Mouse (Mus musculus) hindbrain, embryonic 11.5 days (tissue): ENCODE results near the gene Mlxip. TPM values are rescaled to one million over a fixed set of nuclear protein-coding genes. Genes with fewer than 3 reads are reported as not detected.

Experiments used
- ATAC-seq: fragments of 200-750 bp; cut with Nextera tagmentation; 2 replicates; pipeline ENCODE4 v1.8.0; 2017; ENCODE audit warnings: mild to moderate bottlenecking, moderate TSS enrichment, moderate library complexity; ENCODE audit not compliant: low FRiP score
- DNase-seq: peaks from one replicate; pipeline ENCODE4 v3.0.0-alpha.2; 2015; ENCODE audit warnings: low spot score
- H3K27ac ChIP-seq: fragments of 300-500 bp; sonication (generic); 2 replicates; pipeline ENCODE4 v1.5.1; 2014; ENCODE audit warnings: mild to moderate bottlenecking, low read depth, low read length
- H3K27me3 ChIP-seq: fragments of 300-500 bp; sonication (generic); 2 replicates; pipeline ENCODE4 v1.6.1; 2014; ENCODE audit warnings: mild to moderate bottlenecking, low read length, moderate library complexity, mixed read lengths; ENCODE audit not compliant: control insufficient read depth, insufficient read depth
- H3K36me3 ChIP-seq: fragments of 300-500 bp; sonication (generic); 2 replicates; pipeline ENCODE4 v1.6.1; 2014; ENCODE audit warnings: mild to moderate bottlenecking, low read length, moderate library complexity, mixed read lengths; ENCODE audit not compliant: control insufficient read depth, insufficient read depth
- H3K4me1 ChIP-seq: fragments of 300-500 bp; sonication (generic); replicated peaks from 2 replicates; pipeline ENCODE4 v1.6.1; 2014; ENCODE audit warnings: low read length, mixed read lengths; ENCODE audit not compliant: control insufficient read depth, insufficient read depth
- H3K4me2 ChIP-seq: fragments of 300-500 bp; sonication (generic); replicated peaks from 2 replicates; pipeline ENCODE4 v1.6.1; 2014; ENCODE audit warnings: mild to moderate bottlenecking, low read depth, low read length
- H3K4me3 ChIP-seq: fragments of 300-500 bp; sonication (generic); 2 replicates; pipeline ENCODE4 v1.5.1; 2014; ENCODE audit warnings: low read depth, low read length
- H3K9ac ChIP-seq: fragments of 300-500 bp; sonication (generic); 2 replicates; pipeline ENCODE4 v1.6.1; 2014; ENCODE audit warnings: low read depth, low read length
- H3K9me3 ChIP-seq: fragments of 300-500 bp; sonication (generic); 2 replicates; pipeline ENCODE4 v1.6.1; 2016; ENCODE audit warnings: low read length; ENCODE audit not compliant: control insufficient read depth
- WGBS: fragments of 180-500 bp; shearing (Covaris S2); extraction: QIAGEN DNeasy Blood & Tissue Kit; methylation state at CpG from one replicate; pipeline ENCODE4 v1.1.7; 2014; 5-methylcytosine and 5-hydroxymethylcytosine counted together
- polyA plus RNA-seq: library from polyadenylated mRNA; unstranded; fragments of >200 nt; fragmentation: Nextera tagmentation; extraction: Ambion mirVana; gene quantifications from 2 replicates; pipeline ENCODE4 v1.2.1, GENCODE M21; 2014

Mlxip gene
- polyA plus RNA-seq, result 16.8 and 18.2 TPM in 2 replicates

DNA sequence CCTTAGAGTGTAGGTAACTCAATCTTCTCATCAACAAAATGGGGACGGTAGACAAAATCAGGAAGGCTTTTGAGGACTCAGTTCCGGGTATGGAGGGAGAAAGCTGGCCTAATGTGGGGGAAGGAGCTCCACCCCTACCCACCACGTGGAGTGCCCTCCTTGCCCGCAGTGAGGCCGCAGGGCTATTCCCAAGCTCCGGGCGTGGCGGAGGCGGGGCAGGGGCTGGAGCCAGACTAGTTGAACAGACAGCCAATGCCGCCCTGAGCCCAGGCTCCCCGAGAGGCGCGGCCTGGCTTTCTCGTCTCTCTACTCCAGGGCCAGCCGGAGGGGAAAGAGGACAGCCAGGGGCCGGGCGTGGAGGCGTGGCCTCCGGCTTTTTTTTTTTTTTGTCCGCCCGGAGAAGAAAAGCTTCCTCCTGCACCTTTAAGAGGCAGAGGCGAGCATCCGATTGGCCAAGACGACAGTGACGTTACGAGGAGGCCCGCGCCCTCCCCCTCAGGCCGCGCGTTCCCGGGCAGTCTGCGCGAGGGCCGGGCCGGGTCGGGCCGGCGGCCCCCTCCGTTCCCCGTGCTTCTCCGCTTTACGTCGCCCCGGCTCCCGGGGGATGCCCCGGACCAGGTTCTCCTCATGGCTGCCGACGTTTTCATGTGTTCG is at the start of gene Mlxip:
Mlxip (plus strand) TSS at position 496 of the 654 bp plus-strand sequence.
- Histone ChIP-seq H3K4me1 (peaks cover 9% of the 10 kb centered on the region), H3K4me2 (peak within 1 kb of the TSS; percentile 87), H3K27ac (peak within 1 kb of the TSS; percentile 82), H3K9me3 (no peaks in the 10 kb centered on the region), H3K27me3 (no peaks in the 10 kb centered on the region), H3K4me3 (peak within 1 kb of the TSS; percentile 95), H3K9ac (peak within 1 kb of the TSS; percentile 93), H3K36me3 (no peaks in the 10 kb centered on the region)
- DNase-seq (peak; percentile 91), ATAC-seq (peak; percentile 94)
- WGBS, result 0% methylated on average over 40 of the region's 50 CpGs

DNA sequence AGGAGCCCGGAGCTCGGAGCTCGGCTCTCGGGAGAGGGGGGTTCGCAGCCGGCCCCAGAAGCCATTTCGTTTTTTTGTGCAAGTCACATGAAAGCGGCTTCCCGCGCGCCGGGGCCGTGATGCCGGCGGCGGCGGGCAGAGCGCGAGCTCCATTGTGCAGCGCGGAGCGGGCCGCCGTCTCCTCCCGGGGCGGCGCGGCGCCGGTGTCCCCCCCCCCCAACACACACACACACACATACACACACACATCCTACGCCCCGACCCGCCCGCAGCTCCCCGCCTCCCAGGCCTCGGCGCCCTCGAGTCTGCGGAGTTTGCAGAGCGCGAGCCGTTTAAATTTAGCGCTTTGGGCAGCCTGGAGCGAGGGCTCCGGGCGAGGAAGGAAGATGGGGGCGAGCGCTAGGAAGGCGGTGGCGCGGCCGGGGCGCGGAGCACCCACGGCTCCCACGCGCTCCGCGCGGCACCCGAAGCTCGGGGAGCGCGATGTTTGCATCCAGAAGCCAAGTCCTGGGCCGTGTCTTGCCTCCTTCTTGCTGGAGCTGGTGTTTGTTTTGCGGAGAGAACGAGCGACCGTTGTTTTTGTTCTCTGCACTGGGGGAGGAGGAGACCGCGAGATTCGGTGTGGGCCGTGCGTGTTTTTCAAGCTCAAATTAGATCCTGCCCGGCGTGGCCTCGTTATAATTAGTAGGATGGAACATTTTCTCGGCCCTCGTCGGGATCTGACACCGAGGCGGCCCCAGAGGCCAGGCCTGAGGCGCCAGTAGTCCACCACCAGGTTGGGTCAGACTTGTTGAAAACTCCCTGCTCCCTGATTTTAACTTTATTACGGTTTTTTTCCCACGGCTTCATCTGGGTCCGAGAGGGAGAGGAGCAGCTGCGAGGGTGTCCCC is 49.4 kb upstream of the Mlxip start:
- under 1% methylated on average over 66 of the region's 87 CpGs for WGBS
- peak; percentile 36; the same call in 1 of the 2 replicates for ATAC-seq

DNA sequence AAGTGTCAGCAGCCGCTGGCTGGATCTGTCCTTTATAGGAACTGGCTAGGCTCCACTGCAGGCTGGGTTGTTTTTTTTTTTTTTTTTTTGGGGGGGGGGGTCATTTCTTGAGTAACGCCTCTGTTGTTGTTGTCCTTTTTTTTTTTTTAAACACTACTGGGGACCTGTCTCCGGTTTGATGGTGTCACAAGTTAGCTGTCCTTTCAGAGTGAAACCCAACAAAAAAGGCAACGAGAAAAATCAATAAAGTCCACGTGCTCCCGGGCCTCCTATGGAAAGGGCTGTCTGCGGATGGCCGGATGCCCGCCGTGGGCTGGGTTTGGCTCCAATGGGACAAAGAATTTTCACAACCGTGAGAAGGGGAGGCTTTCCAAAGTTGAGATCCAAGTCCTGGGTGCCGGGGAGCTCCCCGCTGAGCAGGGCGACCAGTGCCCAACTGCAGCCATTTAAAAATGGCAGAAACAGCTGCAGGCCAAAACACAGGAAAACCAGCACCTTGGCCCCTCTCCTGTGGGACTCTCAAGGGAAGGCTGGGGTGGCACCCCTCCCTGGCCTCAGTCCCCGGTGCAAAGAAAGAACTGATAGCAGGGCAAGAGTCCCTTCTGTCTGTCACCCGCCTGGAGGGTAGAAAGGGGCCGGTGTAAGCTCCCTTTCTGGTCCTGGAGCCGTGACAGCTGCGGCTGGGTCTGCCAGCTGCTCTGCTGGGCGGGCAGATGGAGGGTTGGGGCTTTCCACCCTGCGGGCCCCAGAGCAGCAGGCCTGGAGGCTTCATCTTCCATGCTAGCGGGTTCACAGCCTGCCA is 48.5 kb upstream of the Mlxip start:
- Histone ChIP-seq H3K27me3 (no peaks in the 10 kb centered on the region), H3K9ac (peak overlapping the region; percentile 99), H3K9me3 (no peaks in the 10 kb centered on the region), H3K4me2 (peak overlapping the region; percentile 94), H3K27ac (peak overlapping the region; percentile 99), H3K36me3 (0 out of 2 replicates have a peak, but pooled peaks cover 2% of the 10 kb centered on the region), H3K4me1 (0 out of 2 replicates have a peak, but pooled peaks cover 5% of the 10 kb centered on the region), H3K4me3 (peak overlapping the region; percentile 93)
- ATAC-seq (peak; percentile 69), DNase-seq (peak; percentile 73)
- 1% methylated on average over 21 of the region's 22 CpGs for WGBS

More for the DNA sequence above, 49.4 kb upstream of the Mlxip start:
- peak overlapping the region; percentile 93 for H3K4me3 ChIP-seq
- no peaks in the 10 kb centered on the region for H3K9me3 ChIP-seq
- H3K4me2 ChIP-seq, result peak overlapping the region; percentile 94
- H3K27ac ChIP-seq, result peak overlapping the region; percentile 99
- H3K9ac ChIP-seq, result peak overlapping the region; percentile 99
- no peaks in the 10 kb centered on the region for H3K27me3 ChIP-seq
- H3K4me1 ChIP-seq, result 0 out of 2 replicates have a peak, but pooled peaks cover 5% of the 10 kb centered on the region
- peak; percentile 75 for DNase-seq
- no peaks in the 10 kb centered on the region for H3K36me3 ChIP-seq

DNA sequence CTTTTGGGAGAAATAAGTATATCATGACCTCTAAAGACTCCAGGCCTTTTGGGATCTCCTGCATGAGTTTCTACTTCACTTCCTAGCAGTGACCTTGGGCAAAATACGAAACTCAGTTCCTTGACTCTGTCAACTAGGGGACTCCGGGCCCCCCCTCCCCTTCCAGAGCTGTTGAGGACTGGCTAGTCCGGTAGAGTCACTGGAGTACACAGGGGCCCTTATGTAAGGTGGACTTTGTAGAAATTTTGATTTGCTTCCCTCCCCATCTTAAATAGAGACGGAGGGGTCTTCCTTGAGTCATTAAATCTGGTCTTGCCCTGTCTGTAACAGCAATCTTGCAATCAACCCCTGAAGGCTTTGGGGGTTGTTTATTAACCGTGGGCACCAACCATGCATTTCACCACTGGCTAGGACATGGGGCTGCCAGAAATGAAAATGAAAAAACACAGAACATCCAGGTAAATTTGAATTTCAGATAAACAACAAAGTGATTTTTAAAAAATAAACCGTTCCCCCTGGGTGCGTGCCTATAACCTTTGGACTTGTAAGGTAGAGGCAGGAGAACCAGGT is 47.8 kb upstream of the Mlxip start:
- H3K9ac ChIP-seq, result peak overlapping the region; percentile 99
- no peaks in the 10 kb centered on the region for H3K9me3 ChIP-seq
- H3K4me2 ChIP-seq, result peak overlapping the region; percentile 94
- 65% methylated on average over 7 of the region's 7 CpGs for WGBS
- H3K4me3 ChIP-seq, result peak overlapping the region; percentile 93
- H3K4me1 ChIP-seq, result 0 out of 2 replicates have a peak, but pooled peaks cover 5% of the 10 kb centered on the region
- no peaks in the 10 kb centered on the region for H3K27me3 ChIP-seq
- ATAC-seq (no peak), DNase-seq (no peak)
- H3K36me3 ChIP-seq, result 0 out of 2 replicates have a peak, but pooled peaks cover 2% of the 10 kb centered on the region
- H3K27ac ChIP-seq, result peak overlapping the region; percentile 99

DNA sequence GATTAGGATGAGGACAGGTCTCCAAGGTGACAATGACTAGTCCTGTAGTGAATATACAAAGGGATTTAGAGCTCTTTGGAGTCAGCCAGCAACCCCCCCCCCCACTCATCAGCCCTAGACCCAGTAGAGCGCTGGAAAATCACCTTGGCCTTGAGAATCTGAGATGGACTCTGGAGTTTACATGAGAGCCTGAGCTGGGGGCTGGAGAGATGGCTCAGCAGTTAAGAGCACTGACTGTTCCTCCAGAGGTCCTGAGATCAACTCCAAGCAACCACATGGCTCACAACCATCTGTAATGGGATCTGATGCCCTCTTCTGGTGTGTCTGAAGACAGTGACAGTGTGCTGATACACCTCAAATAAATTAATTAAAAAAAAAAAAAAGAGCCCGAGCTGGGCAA is 46.6 kb upstream of the Mlxip start:
- no peaks in the 10 kb centered on the region for H3K27me3 ChIP-seq
- ATAC-seq (no peak), DNase-seq (no peak)
- no peaks in the 10 kb centered on the region for H3K9me3 ChIP-seq
- H3K4me3 ChIP-seq, result no peak overlapping the region
- no peak overlapping the region for H3K27ac ChIP-seq
- WGBS, result 93% methylated on average over 2 of the region's 2 CpGs
- H3K36me3 ChIP-seq, result 0 out of 2 replicates have a peak, but pooled peaks cover 2% of the 10 kb centered on the region
- no peak overlapping the region for H3K4me2 ChIP-seq
- 0 out of 2 replicates have a peak, but pooled peaks cover 5% of the 10 kb centered on the region for H3K4me1 ChIP-seq
- H3K9ac ChIP-seq, result no peak overlapping the region

DNA sequence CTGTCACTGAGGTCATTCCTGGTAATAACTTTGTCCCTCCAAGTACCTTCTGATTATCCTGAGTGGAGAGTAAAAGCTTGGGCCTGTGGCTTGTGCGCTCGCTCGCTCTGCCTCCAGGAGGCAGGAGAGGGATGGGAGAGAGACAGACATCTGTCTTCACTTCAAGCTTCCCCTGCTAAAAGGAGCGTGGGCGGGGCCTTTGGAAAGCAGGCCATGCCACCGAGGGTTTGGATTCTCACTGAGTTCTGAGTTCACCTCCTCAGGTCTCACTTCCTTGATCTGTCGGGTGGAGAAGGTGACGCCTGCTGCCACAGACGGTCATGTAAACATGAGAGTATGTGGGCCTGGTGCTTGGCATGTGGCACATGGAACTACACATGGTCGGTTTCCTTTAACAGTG is 44.2 kb upstream of the Mlxip start:
- no peak overlapping the region for H3K9ac ChIP-seq
- no peak for ATAC-seq

DNA sequence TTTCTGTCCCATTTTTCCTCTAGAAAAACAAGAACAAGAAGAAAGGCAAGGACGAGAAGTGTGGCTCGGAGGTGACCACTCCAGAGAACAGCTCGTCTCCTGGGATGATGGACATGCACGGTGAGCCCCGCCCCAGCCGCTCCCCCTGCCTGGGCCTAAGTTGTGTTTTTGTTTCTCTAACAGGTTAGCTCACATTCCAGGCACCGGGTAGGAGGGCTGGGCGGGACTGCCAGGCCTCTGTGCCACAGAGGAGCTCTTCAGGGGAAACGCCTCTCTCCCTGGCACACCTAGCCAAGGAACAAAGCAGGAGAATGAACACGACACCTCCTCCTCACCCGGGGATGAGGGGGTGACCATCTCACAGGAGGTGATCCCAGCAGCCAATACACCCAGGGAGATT is 38.7 kb upstream of the Mlxip start:
- H3K4me1 ChIP-seq, result no peaks in the 10 kb centered on the region
- no peak for DNase-seq
- no peaks in the 10 kb centered on the region for H3K9me3 ChIP-seq
- H3K4me2 ChIP-seq, result no peak overlapping the region
- peaks cover 17% of the 10 kb centered on the region; the same call in 1 of the 2 replicates for H3K36me3 ChIP-seq
- no peaks in the 10 kb centered on the region for H3K27me3 ChIP-seq
- no peak overlapping the region for H3K9ac ChIP-seq
- WGBS, result 85% methylated on average over 11 of the region's 11 CpGs
- no peak overlapping the region for H3K27ac ChIP-seq
- H3K4me3 ChIP-seq, result no peak overlapping the region
- ATAC-seq, result no peak

More for the DNA sequence above, 44.2 kb upstream of the Mlxip start:
- no peaks in the 10 kb centered on the region for H3K9me3 ChIP-seq
- no peak overlapping the region for H3K27ac ChIP-seq
- no peaks in the 10 kb centered on the region for H3K27me3 ChIP-seq
- H3K4me2 ChIP-seq, result no peak overlapping the region
- no peak overlapping the region for H3K4me3 ChIP-seq
- DNase-seq, result peak; percentile 32
- H3K36me3 ChIP-seq, result 0 out of 2 replicates have a peak, but pooled peaks cover 2% of the 10 kb centered on the region
- 68% methylated on average over 10 of the region's 10 CpGs for WGBS
- H3K4me1 ChIP-seq, result no peaks in the 10 kb centered on the region

DNA sequence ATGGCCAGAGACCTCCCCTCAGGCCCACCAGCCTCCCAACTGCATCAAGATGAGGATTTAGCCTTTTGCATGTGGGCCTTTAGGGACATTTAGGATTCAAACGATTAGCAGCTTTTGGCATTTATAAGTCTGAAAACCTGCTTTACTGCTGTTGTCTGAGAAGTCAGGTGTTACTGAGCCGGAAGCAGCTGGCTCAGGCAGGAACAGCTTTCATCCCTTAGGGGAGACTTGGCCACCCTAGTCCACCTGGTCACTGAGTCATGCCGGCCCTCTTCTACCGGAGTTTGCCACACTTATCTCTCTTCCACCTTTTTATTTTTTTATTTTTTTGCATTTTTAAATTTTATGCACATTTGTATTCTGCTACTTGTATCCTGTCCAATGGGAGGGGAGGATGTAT is 37.3 kb upstream of the Mlxip start:
- no peak overlapping the region for H3K4me3 ChIP-seq
- H3K27ac ChIP-seq, result no peak overlapping the region
- no peaks in the 10 kb centered on the region for H3K9me3 ChIP-seq
- ATAC-seq, result no peak
- no peak overlapping the region for H3K4me2 ChIP-seq
- H3K9ac ChIP-seq, result no peak overlapping the region
- no peaks in the 10 kb centered on the region for H3K4me1 ChIP-seq
- H3K36me3 ChIP-seq, result peaks cover 17% of the 10 kb centered on the region; the same call in 1 of the 2 replicates
- DNase-seq, result no peak
- 87% methylated on average over 4 of the region's 4 CpGs for WGBS
- H3K27me3 ChIP-seq, result no peaks in the 10 kb centered on the region
